Mouse (Mus musculus): Measurements from ENCODE around the gene Phf12. TPM values are rescaled to one million over a fixed set of nuclear protein-coding genes. Genes with fewer than 3 reads are reported as not detected.

Phf12 gene
- polyA plus RNA-seq, 1 experiment: 21.9 TPM

DNA sequence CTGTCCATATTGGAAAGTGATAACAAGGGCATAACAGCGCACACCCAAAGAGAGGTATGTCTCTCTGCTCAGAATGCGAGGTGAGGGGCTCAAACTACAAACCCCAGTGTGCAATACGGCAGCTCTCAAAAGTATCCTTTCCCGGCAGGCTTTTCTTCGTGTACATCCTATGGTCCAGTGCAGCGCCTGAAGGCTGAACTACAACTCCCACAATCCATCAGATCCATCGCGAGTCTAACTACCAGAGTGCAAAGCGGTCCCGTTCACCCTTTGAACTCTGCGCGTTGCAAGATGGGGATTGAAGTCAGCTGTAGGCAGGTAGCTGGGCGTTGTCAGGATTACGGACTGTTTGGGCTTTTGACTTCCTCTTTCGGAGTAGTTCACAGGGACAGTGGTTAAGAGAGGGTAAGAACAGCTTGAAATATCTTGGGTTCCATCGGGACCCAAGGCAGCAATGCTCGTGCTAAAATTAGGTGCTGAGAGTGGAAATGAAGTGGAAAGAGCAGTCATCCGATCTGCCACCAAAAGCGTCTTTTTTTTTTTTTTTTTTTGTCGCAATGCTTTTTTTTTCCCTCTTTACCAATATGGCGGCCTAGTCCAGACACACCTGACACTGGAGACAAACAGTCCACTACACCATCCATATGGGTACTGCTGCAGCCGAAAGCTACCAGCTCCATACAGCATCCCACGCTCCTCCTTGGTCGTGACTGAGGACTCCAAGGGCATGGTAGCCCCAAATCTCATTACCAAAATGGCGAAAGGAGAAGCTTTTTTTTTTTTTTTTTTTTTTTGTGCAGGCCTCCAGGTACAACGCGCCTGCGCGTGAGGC, 729 bp upstream of the Phf12 start:
- TF ChIP-seq FOSL1 (IDR thresholded peaks at IDR 0.05; ENCODE audit: insufficient read depth, low read length, poor library complexity, severe bottlenecking): no peak
- TF ChIP-seq USF1 (IDR thresholded peaks at IDR 0.05; ENCODE audit: low read depth): no peak
- TF ChIP-seq MYOD1 (IDR thresholded peaks at IDR 0.05; ENCODE audit: control insufficient read depth, insufficient read length, low read depth): no peak
- no peak for TF ChIP-seq MAX (IDR thresholded peaks at IDR 0.05)
- TF ChIP-seq MYOG (IDR thresholded peaks at IDR 0.05; ENCODE audit: control insufficient read depth, extremely low read depth, insufficient read length): no peak
- no peak for TF ChIP-seq CEBPB (IDR thresholded peaks at IDR 0.05; ENCODE audit: low read depth)
- TF ChIP-seq CTCF (IDR thresholded peaks at IDR 0.05; ENCODE audit: control insufficient read depth, insufficient read depth, insufficient read length): no peak
- peak overlapping the region; percentile 66 for H3ac ChIP-seq (ENCODE audit: control insufficient read depth, insufficient read length, low read depth)
- H3K36me3 ChIP-seq (ENCODE audit: control insufficient read depth, insufficient read depth): peaks cover 10% of the 10 kb centered on the region
- H3K27me3 ChIP-seq (ENCODE audit: control insufficient read depth, insufficient read depth, insufficient read length): peaks cover 24% of the 10 kb centered on the region
- peak overlapping the region; percentile 99 for H3K4me3 ChIP-seq (ENCODE audit: insufficient read depth, poor library complexity, severe bottlenecking)
- peaks cover 43% of the 10 kb centered on the region for H3K79me2 ChIP-seq (ENCODE audit: control insufficient read depth, insufficient read depth)
- H3K79me3 ChIP-seq (ENCODE audit: low read depth): peaks cover 36% of the 10 kb centered on the region

DNA sequence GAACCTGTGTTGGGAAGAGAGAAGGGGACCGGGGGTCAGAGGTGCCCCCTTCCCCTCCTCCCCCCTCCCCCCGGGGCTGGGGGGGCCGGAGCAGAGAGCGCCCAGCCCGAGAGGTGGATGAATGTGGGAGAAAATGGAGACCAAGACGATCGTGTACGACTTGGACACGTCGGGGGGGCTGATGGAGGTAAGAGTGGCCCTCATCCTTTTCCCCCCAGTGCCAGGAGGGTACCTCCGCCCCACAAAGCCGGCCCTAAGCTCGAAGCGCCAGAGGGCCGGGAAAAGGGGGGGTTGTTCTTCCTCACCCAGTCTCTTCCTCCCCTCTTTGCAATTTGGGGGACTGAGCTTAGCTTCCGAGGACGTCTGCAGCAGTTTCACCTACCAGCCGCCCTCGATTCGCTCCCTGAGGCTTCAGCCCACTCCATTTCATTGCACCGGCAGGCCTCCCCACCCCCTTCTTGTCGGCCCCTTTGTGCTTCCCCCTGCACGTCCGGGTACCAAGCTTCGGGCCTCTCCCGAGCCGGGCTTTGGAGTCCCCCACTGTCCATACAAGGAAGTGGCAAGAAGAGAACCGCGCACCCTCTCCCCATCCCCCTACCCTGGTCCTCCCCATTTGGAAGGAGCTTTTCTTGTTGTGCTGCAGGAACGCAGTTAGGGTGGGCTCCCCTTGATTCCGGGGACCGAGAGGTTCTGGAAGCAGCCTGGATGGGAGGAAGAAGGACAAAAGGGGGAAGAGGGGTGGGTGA, 810 bp downstream of the Phf12 start:
- peaks cover 8% of the 10 kb centered on the region for H3K27me3 ChIP-seq (ENCODE audit: control insufficient read depth, insufficient read depth, insufficient read length)
- peak overlapping the region; percentile 99 for H3K4me3 ChIP-seq (ENCODE audit: insufficient read depth, poor library complexity, severe bottlenecking)
- TF ChIP-seq CEBPB (IDR thresholded peaks at IDR 0.05; ENCODE audit: low read depth) (no peak), MYOG (IDR thresholded peaks at IDR 0.05; ENCODE audit: control insufficient read depth, extremely low read depth, insufficient read length) (no peak)
- peaks cover 50% of the 10 kb centered on the region for H3K79me3 ChIP-seq (ENCODE audit: low read depth)
- peak overlapping the region; percentile 75 for H3ac ChIP-seq (ENCODE audit: control insufficient read depth, insufficient read length, low read depth)
- peaks cover 23% of the 10 kb centered on the region for H3K36me3 ChIP-seq (ENCODE audit: control insufficient read depth, insufficient read depth)
- peaks cover 59% of the 10 kb centered on the region for H3K79me2 ChIP-seq (ENCODE audit: control insufficient read depth, insufficient read depth)

DNA sequence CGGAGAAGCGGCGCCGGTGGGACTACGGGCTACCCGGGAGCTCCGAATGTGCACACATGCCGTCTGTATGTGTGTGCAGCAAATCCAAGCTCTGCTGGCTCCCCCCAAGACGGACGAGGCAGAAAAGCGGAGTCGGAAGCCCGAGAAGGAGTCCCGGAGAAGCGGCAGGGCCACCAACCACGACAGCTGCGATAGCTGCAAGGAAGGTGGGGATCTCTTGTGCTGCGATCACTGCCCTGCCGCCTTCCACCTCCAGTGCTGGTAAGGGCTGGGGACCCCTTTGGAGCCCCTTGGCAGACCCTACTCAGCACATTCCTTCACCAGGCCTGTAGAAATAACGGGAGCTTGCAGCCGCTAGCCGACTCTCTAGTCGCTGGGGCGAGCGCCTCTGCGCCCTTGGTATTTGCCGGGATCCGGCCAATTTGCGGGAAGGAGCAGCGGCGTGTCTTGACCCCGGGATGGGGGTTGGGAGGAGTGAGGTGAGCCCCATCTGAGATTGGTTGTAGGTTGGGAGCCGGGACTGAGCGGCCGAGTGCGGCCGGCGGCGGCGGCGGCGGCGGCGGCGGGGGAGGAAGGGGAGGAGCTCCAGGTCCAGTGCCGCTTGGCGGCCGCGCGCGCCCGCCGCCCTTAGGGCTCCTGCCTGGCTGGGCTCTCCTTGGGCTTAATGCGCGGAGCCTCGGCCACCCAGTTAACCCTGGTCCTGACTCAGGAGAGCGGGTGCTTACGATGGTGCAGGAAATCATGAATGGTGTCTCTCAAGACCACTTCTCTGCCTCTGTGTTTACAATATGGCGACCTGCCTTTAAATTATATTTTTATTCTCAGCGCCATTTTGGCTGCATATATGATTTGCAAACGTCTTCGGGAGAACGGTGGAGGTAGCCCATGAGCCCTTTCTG, 1.6 kb downstream of the Phf12 start:
- peak overlapping the region; percentile 99 for H3K4me3 ChIP-seq (ENCODE audit: insufficient read depth, poor library complexity, severe bottlenecking)
- peak overlapping the region; percentile 75 for H3ac ChIP-seq (ENCODE audit: control insufficient read depth, insufficient read length, low read depth)
- H3K79me2 ChIP-seq (ENCODE audit: control insufficient read depth, insufficient read depth): peaks cover 67% of the 10 kb centered on the region
- TF ChIP-seq MAX (IDR thresholded peaks at IDR 0.05): no peak
- TF ChIP-seq MYOD1 (IDR thresholded peaks at IDR 0.05; ENCODE audit: control insufficient read depth, insufficient read length, low read depth): no peak
- TF ChIP-seq CTCF (IDR thresholded peaks at IDR 0.05; ENCODE audit: control insufficient read depth, insufficient read depth, insufficient read length): no peak
- TF ChIP-seq MYOG (IDR thresholded peaks at IDR 0.05; ENCODE audit: control insufficient read depth, extremely low read depth, insufficient read length): no peak
- TF ChIP-seq CEBPB (IDR thresholded peaks at IDR 0.05; ENCODE audit: low read depth): no peak
- TF ChIP-seq FOSL1 (IDR thresholded peaks at IDR 0.05; ENCODE audit: insufficient read depth, low read length, poor library complexity, severe bottlenecking): no peak
- no peak for TF ChIP-seq USF1 (IDR thresholded peaks at IDR 0.05; ENCODE audit: low read depth)
- H3K27me3 ChIP-seq (ENCODE audit: control insufficient read depth, insufficient read depth, insufficient read length): peaks cover under 1% of the 10 kb centered on the region
- H3K36me3 ChIP-seq (ENCODE audit: control insufficient read depth, insufficient read depth): peaks cover 31% of the 10 kb centered on the region
- H3K79me3 ChIP-seq (ENCODE audit: low read depth): peaks cover 58% of the 10 kb centered on the region

- peak overlapping the region; percentile 99 for H3K4me3 ChIP-seq (ENCODE audit: insufficient read depth, poor library complexity, severe bottlenecking)
- H3K79me2 ChIP-seq (ENCODE audit: control insufficient read depth, insufficient read depth): peaks cover 73% of the 10 kb centered on the region
- H3K79me3 ChIP-seq (ENCODE audit: low read depth): peaks cover 65% of the 10 kb centered on the region
- peak overlapping the region; percentile 75 for H3ac ChIP-seq (ENCODE audit: control insufficient read depth, insufficient read length, low read depth)
- TF ChIP-seq FOSL1 (IDR thresholded peaks at IDR 0.05; ENCODE audit: insufficient read depth, low read length, poor library complexity, severe bottlenecking) (no peak), CTCF (IDR thresholded peaks at IDR 0.05; ENCODE audit: control insufficient read depth, insufficient read depth, insufficient read length) (no peak), MAX (IDR thresholded peaks at IDR 0.05) (no peak), CEBPB (IDR thresholded peaks at IDR 0.05; ENCODE audit: low read depth) (no peak), USF1 (IDR thresholded peaks at IDR 0.05; ENCODE audit: low read depth) (no peak), MYOD1 (IDR thresholded peaks at IDR 0.05; ENCODE audit: control insufficient read depth, insufficient read length, low read depth) (no peak), MYOG (IDR thresholded peaks at IDR 0.05; ENCODE audit: control insufficient read depth, extremely low read depth, insufficient read length) (no peak)
- no peaks in the 10 kb centered on the region for H3K27me3 ChIP-seq (ENCODE audit: control insufficient read depth, insufficient read depth, insufficient read length)
- H3K36me3 ChIP-seq (ENCODE audit: control insufficient read depth, insufficient read depth): peaks cover 33% of the 10 kb centered on the region
Measured at GRCm38 (mm10) chr11:77984836-77985231, 2.3 kb downstream of the Phf12 start.

- H3ac ChIP-seq (ENCODE audit: control insufficient read depth, insufficient read length, low read depth): no peak overlapping the region
- no peaks in the 10 kb centered on the region for H3K27me3 ChIP-seq (ENCODE audit: control insufficient read depth, insufficient read depth, insufficient read length)
- peaks cover 72% of the 10 kb centered on the region for H3K79me3 ChIP-seq (ENCODE audit: low read depth)
- H3K4me3 ChIP-seq (ENCODE audit: insufficient read depth, poor library complexity, severe bottlenecking): no peak overlapping the region
- peaks cover 39% of the 10 kb centered on the region for H3K36me3 ChIP-seq (ENCODE audit: control insufficient read depth, insufficient read depth)
- TF ChIP-seq MYOD1 (IDR thresholded peaks at IDR 0.05; ENCODE audit: control insufficient read depth, insufficient read length, low read depth): no peak
- TF ChIP-seq MAX (IDR thresholded peaks at IDR 0.05): no peak
- peaks cover 81% of the 10 kb centered on the region for H3K79me2 ChIP-seq (ENCODE audit: control insufficient read depth, insufficient read depth)
Measured at GRCm38 (mm10) chr11:77985541-77986065, 3.0 kb downstream of the Phf12 start.
